Mouse (Mus musculus): ENCODE results near the gene Homer3. TPM values are rescaled to one million over a fixed set of nuclear protein-coding genes. Genes with fewer than 3 reads are reported as not detected.
A peak's percentile ranks its signal among the peaks of the same experiment; 100 is the strongest.

The Homer3 gene
- polyA plus RNA-seq, 2 experiments from 2014 or later, result 0.66 TPM; not detected in 1

DNA sequence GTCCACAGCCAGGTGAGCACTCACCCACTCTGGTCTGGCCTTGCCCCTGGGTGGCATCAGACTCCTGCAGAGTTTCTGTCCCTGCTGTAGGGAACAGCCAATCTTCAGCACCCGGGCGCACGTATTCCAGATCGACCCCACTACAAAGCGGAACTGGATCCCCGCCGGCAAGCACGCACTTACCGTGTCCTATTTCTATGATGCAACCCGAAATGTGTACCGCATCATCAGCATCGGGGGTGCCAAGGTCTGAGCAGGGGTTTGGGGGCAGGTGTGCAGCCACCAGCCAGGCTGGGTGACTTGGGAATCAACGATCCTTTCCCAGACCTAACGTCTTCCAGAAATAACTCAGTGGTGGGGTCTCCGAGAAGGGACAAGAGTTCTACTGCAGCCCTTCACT, 2.7 kb downstream of the Homer3 start:
- no peak for ATAC-seq

DNA sequence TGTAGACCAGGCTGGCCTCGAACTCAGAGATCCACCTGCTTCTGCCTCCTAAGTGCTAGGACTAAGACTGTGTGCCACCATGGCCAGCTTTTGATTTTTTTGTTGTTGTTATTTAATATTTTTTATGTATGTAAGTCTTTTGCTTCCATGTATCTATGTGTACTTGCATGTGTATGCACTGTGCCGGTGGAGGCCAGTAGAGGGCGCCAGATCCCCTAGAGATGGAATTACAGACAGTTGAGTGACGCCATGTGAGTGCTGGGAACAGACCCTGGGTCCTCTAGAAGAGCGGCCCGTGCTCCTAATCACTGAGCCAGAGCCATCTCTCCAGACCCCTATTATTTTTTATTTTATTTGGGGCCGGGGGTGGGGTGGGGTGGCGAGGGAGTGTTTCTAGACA, 4.1 kb downstream of the Homer3 start:
- ATAC-seq, result no peak

DNA sequence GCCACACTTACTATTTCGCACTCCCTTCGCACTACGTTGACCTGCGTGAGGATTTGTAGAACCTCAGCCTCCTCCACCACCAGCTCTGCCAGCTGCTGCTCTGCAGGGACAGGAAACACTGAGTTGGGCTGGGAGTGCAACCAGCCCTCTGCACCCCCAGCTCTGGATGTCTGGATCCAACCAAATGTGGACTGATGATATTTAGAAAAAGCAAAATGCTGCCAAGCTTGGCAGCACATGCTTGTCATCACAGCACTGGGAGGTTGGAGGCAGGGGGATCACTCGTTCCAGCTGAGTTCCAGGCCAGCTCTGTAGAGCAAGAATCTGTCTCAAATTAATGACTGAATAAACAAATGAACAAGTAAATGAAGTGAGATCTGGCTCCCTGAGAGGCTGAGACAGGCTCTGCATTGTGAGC, 11.4 kb downstream of the Homer3 start:
- ATAC-seq, result no peak

DNA sequence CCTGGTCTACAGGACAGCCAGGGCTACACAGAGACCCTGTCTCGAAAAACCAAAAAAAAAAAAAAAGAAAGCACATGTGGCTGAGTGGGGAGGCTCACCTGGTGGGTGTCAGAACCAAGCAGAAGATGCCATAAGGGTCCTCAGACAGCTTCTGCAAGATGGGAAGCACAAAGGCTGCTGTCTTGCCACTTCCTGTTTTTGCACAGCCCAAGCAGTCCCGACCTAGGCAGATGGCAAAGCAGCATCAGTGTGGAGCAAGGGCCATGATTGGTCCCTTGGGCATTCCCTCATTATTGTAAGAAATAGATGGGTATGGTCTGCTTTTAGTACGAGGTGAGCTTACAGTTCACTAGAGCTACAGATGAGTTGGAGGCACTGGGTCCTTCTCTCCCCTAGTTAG, 18.3 kb downstream of the Homer3 start:
- no peak for ATAC-seq

DNA sequence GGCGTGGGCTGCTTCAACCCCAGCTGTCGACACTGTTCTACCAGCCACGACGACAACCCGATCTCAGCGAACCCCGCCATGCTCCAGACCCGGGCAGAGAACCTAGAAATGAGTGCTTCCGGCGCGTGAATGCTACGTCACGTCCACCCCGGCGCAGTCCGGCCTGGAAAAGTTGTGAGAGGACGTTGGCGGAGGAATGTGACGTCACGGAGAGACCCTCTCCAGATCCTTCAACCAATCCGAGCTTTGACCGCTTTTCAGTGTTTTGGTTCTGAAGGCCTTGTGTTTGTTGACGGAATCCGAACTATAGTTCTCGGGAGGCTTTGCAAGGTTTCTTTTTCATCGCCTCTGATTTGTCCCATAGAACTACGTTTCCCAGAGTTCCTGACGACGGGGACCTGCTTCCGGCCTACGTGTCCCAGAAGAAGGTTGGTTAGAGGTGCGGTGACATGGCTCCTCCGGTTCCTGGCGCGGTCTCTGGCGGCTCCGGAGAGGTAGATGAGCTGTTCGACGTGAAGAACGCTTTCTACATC, 19.8 kb downstream of the Homer3 start, which contains the start of the genes Ddx49 and Cope:
Gene Ddx49 (minus strand): TSS at position 132 of the 533 bp plus-strand sequence.
Gene Cope (plus strand): TSS at position 161 of the 533 bp plus-strand sequence.
- peak; percentile 81 for ATAC-seq

DNA sequence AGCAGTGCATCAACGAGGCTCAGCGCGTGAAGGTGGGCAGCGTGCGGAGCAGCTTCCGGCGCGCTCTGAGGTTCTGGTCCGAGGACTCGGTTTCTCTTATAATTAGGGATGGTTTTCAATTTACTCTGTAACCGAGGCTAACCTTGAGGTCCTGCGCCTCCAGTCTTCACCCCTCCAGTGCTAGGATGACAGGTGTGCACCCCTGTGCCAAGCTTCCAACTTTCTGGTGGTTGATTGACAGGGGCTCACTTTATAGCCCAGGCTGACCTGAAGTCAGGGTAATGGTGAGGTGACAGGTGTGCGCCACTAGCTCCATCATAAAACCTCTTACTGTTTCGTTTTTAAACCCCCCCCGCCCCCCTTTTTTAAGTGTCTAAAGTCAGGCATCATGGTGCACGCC, 20.3 kb downstream of the Homer3 start:
- no peak for ATAC-seq

DNA sequence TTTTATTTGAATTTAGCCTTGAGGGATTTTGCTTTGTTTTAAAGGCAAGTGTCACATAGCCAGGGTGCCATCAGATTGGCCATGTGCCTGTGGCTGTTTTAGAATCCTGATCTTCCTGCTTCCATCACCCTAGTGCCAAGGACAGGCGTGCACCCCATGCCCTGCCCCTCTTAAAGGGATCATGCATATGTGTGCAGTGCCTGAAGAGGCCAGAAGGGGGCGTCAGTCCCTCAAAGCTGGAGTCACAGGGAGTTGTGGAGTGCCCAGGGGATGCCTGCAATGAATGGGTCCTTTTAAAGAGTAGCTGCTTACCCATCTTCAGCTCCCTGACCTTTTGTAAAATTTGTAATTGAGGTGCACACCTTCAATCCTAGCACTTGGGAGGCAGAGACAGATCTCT, 26.7 kb downstream of the Homer3 start:
- ATAC-seq, result no peak

DNA sequence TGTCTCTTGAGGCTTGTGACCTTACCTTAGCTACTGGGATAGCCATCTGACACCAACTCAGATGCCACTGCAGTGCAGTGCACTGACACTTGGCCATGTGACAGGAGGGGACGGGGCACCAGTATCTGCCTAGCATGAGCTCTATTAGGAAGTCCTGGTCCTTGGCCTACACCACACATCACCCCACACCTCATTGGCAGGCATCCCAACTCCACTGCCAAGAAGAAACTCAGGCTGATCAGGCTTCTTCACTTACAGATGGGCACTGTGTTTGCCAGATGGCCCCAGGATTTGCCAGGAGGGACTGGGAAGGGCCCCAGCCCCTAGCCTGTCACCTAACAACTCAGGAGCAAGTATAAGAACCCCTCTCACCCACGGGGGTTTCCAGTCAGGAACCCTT, 30.8 kb downstream of the Homer3 start:
- ATAC-seq, result no peak

DNA sequence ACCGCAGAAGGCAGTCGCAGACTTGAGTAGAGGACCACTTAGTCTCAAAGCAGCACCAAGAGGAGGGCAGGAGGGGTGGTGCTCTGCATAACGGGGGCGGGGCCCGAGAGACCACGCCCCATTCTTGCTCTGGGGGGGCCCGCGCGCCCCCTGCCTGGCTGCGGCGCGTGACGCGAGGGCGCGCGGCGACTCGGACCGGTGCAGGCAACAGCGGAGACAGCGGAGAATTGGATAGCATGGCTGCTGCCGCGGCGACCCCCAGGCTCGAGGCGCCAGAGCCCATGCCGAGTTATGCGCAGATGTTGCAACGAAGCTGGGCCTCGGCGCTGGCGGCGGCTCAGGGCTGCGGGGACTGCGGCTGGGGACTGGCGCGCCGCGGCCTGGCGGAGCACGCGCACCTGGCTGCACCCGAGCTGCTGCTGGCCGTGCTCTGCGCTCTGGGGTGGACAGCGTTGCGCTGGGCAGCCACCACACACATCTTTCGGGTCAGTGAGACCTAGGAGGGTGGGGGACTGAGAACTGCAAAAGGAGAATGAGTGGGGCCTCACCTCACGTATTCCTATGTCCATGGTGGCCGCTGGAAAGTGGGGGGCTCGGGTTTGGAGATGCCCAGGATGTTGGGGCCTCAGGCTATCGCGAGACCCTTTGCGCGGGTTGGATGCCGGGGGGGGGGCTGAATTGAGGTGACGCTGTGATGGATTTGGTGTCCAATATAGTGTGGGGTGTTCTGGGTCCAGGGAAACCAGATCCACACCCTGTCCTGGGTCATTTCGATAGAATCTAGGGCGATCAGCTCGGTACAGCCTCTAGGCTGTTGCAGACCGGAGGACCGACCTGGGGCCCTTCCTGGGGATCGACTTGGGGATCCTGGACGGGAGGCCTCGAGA, 33.2 kb downstream of the Homer3 start, which contains the start of gene Cers1:
Gene Cers1 (plus strand): TSS at position 152 of the 887 bp plus-strand sequence.
- no peak for ATAC-seq

DNA sequence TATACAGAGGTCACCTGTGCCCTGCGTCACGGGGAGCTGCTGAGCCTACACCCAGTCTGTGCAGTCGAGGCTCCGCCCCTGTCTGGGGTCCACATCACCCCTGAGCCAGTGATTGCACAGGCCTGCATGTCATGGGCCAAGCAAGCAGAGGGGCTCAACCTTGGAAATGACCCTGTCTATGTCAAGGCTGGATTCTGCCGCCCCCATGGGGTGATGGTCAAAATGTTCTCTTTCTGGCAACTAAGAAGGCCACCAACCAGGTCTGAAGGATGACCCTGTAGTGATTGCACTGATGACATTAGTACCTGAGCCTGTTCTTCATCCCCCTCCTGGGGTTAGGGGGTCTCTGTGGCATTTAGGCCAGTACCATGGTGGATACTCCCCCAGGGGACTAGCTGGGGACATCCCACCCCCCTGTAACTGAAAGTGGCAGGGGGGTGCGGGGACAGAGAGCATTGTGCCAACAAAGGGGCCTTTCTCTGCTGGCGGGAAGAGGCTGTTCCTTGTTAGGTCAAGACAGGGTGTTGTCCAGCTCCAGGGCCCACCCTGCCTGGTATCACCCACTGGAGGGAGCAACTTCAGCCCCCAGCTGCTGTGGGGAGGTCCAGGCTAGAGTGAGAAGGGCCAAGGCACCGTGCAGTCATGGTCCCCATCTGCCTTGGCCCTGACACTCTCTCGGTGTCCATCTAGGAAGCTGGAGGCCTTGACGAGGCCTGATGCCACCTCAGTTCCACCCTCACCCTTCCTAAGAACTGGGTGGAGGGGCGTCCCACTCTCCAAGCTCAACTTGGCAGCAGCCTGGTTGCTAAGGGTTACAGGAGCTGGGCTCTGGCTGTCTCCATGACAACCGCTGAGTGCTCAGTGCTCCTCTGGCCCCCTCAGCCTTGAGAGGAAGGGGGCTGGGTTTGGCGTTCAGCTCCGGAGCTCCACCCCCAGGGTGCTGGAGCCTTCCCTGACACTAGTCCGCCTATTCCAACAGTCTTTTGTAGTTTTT, 34.2 kb downstream of the Homer3 start:
- ATAC-seq, result no peak

DNA sequence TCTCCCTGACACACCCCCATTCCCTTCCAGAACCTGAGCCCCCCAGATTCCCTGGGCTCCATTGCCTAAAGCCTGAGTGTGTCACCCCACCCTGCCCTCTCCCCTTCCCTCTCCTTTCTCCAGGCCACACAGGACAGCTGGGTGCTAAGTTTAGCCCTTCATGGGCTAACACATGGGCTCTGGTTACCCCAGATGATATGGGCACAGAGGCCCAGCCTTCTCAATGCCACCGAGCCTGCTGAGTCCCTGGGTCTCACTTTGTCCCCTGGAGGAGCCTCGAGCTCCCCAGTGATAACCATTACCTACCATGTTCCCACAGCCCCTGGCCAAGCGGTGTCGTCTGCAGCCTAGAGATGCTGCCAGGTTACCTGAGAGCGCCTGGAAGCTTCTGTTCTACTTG, 35.2 kb downstream of the Homer3 start:
- ATAC-seq, result no peak

DNA sequence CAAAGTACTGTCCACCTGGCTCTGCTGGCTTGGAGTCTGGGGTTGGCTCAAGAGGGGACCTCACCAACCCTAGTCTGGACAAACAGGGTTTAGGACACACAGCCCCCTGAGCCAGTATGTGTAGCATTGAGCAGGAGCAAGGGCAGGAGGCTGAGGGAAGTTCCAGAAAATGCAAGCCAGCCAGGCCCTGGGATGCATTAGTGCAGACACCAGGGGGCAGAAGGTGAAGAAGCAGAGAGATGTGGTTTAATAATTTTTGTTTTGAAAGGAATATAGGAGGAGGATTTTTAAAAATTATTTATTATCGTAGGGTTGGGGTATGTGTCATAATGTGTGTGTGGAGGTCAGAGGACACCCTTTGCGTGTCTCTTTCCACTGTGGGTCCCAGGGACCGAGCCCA, 41.1 kb downstream of the Homer3 start:
- no peak for ATAC-seq

DNA sequence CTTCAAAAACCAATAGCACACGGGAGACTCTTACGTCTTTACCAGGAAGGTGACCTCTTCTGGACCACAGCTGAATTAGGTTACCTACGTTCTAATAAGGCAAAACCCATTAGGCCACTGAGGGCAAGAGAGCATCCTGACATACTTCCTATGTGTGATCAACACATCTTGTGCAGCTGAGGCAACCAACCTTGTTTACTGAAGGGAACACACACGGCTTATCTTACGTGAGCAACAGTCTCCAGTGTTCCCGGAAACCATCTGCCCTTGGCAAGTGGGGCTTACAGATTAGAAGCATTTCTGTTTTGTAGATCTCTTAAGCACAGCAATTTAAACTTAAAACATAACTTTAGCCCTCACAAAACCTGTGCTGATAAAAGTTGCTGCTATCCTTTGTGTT, 44.9 kb downstream of the Homer3 start:
- no peak for ATAC-seq

DNA sequence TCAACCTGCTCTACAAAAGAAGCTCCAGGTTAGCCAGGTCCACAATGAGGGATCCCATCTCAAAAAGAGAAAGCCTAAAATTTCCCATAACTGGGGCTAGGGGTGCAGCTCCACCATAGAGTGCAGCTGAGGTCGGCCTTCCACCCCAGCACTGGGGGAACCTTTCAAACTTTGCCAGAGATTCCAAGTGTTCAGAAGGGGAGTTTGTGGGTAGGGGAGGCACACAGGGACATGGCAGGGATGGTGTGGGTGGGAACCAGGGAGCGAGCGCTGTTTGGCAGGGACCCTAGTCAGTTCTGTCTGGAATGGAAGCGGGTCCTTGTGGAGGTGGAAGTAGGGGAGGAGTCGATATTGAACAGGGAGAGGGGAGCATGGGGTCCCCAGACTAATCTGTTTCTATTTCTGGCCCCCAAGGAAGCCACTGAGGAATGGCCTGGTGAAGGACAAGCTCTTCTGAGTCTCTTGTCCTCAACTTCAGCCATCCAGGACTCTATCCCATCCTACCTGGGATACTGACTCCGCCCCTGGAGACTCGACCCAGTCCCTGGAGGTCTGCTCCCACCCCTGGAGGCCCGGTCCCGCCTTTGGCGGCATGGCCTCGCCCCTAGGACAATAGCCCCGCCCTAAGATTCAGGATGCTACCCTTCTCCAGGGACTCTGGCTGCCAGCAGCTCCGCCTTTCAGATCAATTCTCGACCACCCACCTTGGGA, 46.7 kb downstream of the Homer3 start, which contains the start of gene Gdf1:
Gene Gdf1 (plus strand): TSS at position 694 of the 711 bp plus-strand sequence.
- no peak for ATAC-seq

DNA sequence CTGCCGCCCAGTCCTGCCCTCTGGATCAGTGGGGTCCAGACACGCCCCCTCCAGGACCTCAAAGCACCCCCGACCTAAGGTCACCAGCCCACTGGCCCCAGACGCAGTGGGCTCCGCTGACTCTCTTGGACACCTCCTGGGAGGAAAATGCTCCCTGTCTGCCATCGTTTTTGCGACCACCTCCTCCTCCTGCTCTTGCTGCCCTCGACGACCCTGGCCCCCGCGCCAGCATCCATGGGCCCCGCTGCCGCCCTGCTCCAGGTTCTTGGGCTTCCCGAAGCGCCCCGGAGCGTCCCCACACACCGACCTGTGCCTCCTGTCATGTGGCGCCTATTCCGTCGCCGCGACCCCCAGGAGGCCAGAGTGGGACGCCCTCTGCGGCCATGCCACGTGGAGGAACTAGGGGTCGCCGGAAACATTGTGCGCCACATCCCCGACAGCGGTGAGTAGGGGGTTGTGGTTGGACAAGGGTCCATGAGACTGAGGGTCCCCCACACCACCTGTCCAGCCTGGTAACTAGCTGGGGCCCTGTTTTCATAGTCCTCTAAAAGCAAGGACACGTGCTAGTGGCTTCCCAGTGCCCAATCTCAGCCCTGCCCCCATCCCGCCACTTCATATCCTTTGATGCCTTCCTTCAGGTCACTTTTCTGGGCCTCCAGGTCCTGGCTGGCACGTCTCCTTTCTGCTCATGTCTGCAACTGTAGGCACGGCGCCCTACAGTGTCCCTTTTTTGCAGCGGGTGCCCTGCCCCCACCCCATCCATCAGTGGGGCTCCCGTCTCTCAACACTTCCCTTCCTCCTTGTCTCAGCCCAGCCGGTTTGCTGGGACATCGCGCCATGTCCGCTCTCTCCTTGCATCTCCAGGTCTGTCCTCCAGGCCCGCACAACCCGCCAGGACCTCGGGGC, 47.5 kb downstream of the Homer3 start:
- ATAC-seq, result no peak

DNA sequence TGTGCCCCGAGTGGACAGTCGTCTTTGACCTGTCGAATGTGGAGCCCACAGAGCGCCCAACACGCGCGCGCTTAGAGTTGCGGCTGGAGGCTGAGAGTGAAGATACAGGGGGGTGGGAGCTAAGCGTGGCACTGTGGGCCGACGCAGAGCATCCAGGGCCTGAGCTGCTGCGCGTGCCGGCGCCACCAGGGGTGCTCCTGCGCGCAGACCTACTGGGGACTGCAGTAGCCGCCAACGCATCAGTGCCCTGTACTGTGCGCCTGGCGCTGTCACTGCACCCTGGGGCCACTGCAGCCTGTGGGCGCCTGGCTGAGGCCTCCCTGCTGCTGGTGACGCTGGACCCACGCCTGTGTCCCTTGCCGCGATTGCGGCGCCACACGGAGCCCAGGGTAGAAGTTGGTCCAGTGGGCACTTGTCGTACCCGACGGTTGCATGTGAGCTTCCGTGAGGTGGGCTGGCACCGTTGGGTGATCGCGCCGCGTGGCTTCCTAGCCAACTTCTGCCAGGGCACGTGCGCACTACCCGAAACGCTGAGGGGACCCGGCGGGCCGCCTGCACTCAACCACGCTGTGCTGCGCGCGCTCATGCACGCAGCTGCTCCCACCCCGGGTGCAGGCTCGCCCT, 48.2 kb downstream of the Homer3 start:
- ATAC-seq, result no peak

DNA sequence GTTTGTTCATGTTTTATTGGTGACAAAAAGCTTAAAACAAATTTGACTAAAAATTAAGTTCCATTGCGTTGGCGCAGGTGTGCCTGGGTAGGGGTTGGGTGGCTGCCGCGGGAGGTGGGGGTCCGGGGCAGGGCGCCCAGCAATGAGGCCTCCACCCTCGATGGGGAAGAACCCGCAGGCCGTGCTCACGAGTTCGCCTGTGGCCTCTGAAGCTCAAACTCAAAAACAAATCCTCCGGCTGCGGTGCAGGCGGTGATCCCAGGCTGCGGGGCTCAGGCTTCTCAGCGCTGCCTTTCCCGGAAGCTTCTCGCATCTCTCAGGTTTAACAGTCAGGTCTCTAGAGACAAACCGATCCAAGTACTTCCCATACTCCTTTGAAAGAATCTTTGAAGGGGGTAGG, 48.9 kb downstream of the Homer3 start:
- no peak for ATAC-seq

DNA sequence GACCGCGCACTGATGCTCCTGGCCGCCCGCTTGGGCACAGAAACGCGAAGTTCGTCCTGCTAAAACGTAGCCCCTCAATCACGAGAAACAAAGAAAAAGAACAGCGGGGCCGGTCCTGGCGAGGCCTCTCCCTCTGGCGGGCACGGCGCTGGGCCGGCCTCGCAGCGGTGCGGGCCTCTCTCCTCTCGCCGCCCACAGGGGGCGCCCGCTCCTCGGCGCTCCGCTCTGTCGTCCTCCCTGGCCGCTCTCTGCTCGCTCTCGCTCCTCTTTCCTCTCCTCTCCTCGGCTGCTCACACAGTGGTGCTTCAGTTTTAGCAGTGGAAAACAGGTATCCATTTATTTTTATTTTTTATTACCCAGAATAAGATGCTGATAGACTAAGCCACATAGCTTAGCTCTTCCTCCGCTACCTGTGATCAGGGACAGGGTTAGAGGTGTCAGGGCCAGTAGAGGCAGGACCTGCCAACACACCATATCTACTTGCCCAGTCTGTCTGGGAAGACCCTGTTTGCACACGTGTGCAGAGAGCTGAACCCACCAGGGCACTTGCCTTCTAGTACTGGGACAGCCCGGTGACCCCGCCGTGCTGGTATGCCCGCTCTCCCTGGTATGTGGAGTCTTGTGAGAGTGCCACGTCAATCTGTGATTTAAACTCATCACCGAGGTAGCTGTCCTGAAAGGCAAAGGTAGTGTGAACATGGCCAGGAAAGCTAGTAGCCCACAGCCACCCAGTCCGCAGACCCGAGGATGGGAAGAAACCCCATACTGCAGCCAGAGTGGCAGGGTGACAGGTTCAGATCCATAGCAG, 49.6 kb downstream of the Homer3 start:
- ATAC-seq, result no peak

DNA sequence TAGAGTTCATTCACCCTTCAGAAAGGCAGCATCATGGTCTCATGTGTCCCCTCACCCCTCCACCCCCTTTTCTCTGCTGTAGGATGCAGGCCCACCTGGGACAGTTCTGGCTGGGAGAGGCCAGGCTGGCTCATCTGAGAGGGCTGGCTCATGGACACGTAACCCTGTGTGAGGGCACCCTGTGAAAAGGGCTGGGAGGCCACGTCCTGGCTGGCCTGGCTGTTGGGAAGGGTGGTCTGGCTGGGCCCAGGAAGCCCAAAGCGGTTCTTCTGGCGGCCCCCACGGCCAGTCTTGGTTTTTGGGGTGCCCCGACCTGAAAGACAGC, 50.2 kb downstream of the Homer3 start:
- ATAC-seq, result no peak

DNA sequence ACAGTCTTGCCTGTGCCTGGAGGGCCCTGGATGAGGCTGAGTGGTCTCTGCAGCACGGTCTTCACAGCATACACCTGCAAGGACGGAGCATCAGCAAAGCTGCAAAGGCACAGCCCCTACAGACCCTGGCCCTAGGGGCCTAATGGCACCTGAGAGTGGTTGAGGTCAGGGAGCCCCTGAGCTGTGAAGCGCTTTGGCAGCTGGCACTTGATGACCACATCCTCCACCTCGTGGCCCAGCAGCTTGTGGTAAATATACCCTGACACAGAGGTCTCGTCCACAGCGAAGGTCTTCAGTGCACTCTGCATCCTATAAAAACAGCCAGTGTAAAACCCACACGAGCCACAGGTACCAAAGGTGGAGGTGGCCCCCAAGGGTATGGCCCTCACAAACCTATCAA, 56.3 kb downstream of the Homer3 start:
- no peak for ATAC-seq
